8 mouse cellular contexts compared by ENCODE assay signal in the genomic region with DNA sequence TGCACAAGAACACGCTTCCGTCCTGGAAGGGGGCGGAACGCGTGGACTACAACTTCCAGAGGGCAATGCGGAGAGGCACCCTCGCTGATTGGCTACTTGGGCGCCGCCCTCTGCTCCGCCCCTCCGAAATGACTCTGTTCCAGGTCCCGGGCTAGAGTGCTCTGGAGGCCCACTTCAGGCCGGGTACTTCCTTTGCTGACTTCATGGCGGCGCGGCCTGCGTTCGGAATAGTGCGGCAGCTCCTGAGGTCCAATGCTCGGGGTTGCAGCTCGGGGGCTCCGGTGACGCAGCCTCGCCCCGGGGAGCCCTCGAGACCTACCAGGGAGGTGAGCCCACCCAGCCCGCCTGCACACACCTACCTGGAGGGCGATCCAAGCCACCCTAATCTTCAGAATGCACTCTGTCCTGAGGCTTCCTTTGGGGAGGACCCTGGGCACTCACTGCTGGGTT. TPM values are rescaled to one million over a fixed set of nuclear protein-coding genes. Genes with fewer than 3 reads are reported as not detected.
DNase-seq lines count a peak whose midpoint lies in the region; ATAC-seq and TF ChIP-seq lines count a peak whose summit lies in the region.

A gene (plus strand): TSS at position 124 of the 450 bp plus-strand sequence.

- no peaks in the 10 kb centered on the region for H3K27me3 ChIP-seq in hindbrain, postnatal 0 days (ENCODE audit: insufficient read depth, low read length)

- WGBS in hindbrain, postnatal 0 days: under 1% methylated on average over 28 of the region's 28 CpGs

- no peaks in the 10 kb centered on the region for H3K4me1 ChIP-seq in hindbrain, postnatal 0 days (ENCODE audit: insufficient read depth, low read length)

- ATAC-seq in hindbrain, postnatal 0 days: peak; percentile 98
- ATAC-seq in megakaryocyte, adult 5-6 weeks (ENCODE audit: poor library complexity, severe bottlenecking): peak; percentile 91

- peak; percentile 79 for DNase-seq in WW6 (ENCODE audit: low read depth, low spot score)
- DNase-seq in cerebellum, postnatal 4 days (ENCODE audit: low spot score in 2 of 2): peak; percentile 88 to 90
- DNase-seq in gastrocnemius, adult 2 months: peak; percentile 97
- DNase-seq in hindbrain, postnatal 0 days (ENCODE audit: low spot score): peak; percentile 96
- peak; percentile 92 to 93 for DNase-seq in left cerebral cortex, adult 2 months (ENCODE audit: extremely low spot score in 1 of 2, low spot score in 2 of 2)
- peak; percentile 94 to 96 for DNase-seq in right cerebral cortex, adult 2 months (ENCODE audit: low spot score in 2 of 2)
- peak; percentile 96 for DNase-seq in urinary bladder, postnatal 14 days (ENCODE audit: low spot score)

- no peak for TF ChIP-seq CTCF in gastrocnemius, adult 2 months (IDR thresholded peaks at IDR 0.05)
- TF ChIP-seq CTCF in hindbrain, postnatal 0 days (IDR thresholded peaks at IDR 0.05; ENCODE audit: low read depth): no peak
- TF ChIP-seq CTCF in left cerebral cortex, adult 2 months (IDR thresholded peaks at IDR 0.05): no peak

- peak within 1 kb of the TSS; percentile 95 for H3K4me2 ChIP-seq in hindbrain, postnatal 0 days (ENCODE audit: low read depth, low read length)

- peak within 1 kb of the TSS; percentile 100 for H3K27ac ChIP-seq in gastrocnemius, adult 2 months
- H3K27ac ChIP-seq in hindbrain, postnatal 0 days: peak within 1 kb of the TSS; percentile 61; the same call in 1 of the 2 replicates
- H3K27ac ChIP-seq in left cerebral cortex, adult 2 months: peak within 1 kb of the TSS; percentile 82

- intact Hi-C loops in gastrocnemius, adult 2 months (cut with DNase I): loop anchor here (10.0 kb wide), 1 partner anchor 307 kb away; no protein-coding TSS in a partner anchor
- intact Hi-C loops in left cerebral cortex, adult 2 months (cut with DNase I): no loop called here

- peak within 1 kb of the TSS; percentile 84 for H3K9ac ChIP-seq in hindbrain, postnatal 0 days (replicated peaks; ENCODE audit: low read length)

- H3K36me3 ChIP-seq in hindbrain, postnatal 0 days (ENCODE audit: insufficient read depth, low read length): no peaks in the 10 kb centered on the region

- H3K9me3 ChIP-seq in hindbrain, postnatal 0 days (ENCODE audit: low read length): no peaks in the 10 kb centered on the region

- H3K4me3 ChIP-seq in gastrocnemius, adult 2 months: peak within 1 kb of the TSS; percentile 88
- peak within 1 kb of the TSS; percentile 71 for H3K4me3 ChIP-seq in hindbrain, postnatal 0 days (ENCODE audit: low read length)
- H3K4me3 ChIP-seq in left cerebral cortex, adult 2 months: peak within 1 kb of the TSS; percentile 87

RNA-seq across cellular contexts. Expression of the gene that starts here (rescaled TPM):
- total RNA-seq in gastrocnemius, adult 2 months (2021): 10 to 100 TPM; 18.5 to 19.4 TPM
- total RNA-seq in hindbrain, postnatal 0 days (2014; rRNA removed): 13.6 and 18.4 TPM in 2 replicates
- 4.4 and 4.7 TPM in 2 replicates for polyA plus RNA-seq in hindbrain, postnatal 0 days (2015; fragmentation: Nextera tagmentation; extraction: Ambion mirVana)
- total RNA-seq in left cerebral cortex, adult 2 months (2021): 10 to 100 TPM; 13.9 to 15.6 TPM
- 56.6 and 60.7 TPM in 2 replicates for total RNA-seq in megakaryocyte, adult 5-6 weeks (2015)
- total RNA-seq in megakaryocyte, adult 5-6 weeks (2017): 24.3 and 43.1 TPM in 2 replicates

Comparison
In these comparisons a context has a peak if more than half of its experiments do, and no peak if none do; other contexts are left out.
1. Peak in every context shown above with its lines: DNase-seq, ATAC-seq, H3K4me3 ChIP-seq and H3K27ac ChIP-seq.